Mouse (Mus musculus) embryo, embryonic 11 days (tissue): ENCODE results near the gene Gnai3.

Source experiments
- DNase-seq: peaks from one replicate; pipeline ENCODE4 v3.0.0-alpha.2; 2015

Gene Gnai3

GRCm38 (mm10) chr3:108145534-108146445, at the start of gene Gnai3:
Gene Gnai3, minus strand, starts transcription at chr3:108146146.
- DNase-seq, result peak; percentile 96

GRCm38 (mm10) chr3:108195287-108195686, 49.3 kb upstream of the Gnai3 start:
- no peak for DNase-seq

DNA sequence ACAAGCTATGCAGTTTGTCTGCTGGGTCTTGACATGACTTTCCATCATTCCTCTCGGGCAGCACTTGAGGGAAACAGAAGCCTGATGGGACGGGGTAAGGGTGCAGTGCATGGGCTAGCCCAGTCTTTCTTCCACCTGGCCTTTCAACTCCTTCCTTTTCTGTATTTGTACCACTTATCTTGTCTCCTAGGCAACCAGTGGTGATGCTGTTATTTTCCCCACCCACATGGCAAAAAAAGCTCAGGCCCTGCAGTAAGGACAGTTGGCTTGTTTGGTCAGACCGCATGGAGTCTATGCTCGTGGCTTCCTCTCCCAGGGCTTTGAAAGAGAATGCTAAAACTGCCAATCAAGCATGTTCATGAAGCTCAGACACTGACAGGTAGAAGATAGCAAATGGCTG, 47.7 kb upstream of the Gnai3 start:
- no peak for DNase-seq

DNA sequence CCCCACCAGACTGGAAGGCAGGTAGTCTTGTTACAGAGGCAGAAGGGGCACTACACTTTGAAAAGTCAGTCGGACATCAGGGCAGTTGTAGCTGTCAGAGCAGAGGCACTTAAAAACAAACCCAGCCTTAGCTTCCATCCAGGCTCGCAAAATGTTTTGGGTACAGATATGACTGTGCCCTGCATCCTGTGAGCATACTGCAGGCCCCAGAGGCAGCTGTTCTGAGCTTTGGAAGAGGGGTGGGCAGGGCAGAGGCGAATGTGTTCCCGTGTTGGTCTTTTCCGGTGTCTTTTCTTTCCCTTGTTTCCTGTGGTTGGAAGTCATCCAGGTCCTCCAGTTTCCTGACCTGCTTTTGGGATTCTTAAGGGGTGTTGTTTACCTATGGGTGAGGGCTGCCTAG, 44.0 kb upstream of the Gnai3 start:
- DNase-seq, result no peak

DNA sequence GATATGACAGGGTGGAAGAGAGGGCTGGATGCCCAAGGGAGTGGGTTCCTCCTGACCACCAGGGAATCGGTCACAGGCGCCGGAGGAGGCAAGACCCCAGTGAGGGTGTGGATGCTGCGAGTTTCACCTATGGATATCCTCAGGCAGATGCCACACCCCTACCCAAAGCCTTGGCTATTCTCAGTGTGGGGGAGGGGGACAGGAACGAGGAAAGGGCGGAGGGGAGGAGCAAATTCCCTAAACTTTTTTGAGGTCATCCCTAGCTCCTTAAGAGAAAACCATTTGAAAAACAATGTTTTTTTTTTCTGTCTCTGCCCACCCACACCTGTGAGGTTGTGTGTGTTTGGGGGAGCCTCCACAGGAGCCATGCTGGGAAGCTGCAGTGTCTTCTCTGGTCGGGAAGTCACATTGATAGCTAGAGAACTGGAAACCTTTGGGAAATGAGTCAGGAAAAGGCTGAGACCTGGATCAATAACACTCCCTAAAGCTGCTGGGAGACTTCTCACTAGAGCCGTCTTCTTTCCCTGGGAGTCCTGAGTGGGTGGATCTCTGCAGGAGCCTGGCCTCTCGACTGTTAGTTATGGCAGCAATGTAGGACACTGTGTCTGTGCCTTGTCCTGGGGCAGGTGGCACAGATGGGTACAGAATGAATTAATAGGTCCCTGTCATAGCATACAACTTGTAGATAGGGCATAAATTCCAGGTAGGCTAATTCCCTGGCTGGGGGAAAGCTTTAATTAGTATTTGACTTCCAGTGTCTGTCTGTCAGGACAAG, 43.0 kb upstream of the Gnai3 start:
- DNase-seq, result no peak

DNA sequence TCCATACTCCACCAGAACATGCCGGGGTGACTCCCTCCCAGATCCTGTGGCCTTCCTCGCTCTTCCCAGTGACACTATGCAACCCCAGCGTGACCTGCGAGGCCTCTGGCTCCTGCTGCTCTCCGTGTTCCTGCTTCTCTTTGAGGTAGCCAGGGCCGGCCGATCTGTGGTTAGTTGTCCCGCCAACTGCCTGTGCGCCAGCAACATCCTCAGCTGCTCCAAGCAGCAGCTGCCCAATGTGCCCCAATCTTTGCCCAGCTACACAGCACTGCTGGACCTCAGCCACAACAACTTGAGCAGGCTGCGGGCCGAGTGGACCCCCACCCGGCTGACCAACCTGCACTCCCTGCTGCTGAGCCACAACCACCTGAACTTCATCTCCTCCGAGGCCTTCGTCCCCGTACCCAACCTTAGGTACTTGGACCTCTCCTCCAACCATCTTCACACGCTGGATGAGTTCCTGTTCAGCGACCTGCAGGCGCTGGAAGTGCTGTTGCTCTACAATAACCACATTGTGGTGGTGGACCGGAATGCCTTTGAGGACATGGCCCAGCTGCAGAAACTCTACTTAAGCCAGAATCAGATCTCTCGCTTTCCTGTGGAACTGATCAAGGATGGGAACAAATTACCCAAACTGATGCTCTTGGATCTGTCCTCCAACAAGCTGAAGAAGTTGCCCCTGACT, 41.3 kb upstream of the Gnai3 start:
- DNase-seq, result no peak

- peak; percentile 86 for DNase-seq
Observed at GRCm38 (mm10) chr3:108186098-108187047, 40.4 kb upstream of the Gnai3 start, which contains the start of gene Amigo1. Gene Amigo1, plus strand, starts transcription at chr3:108186335.

DNA sequence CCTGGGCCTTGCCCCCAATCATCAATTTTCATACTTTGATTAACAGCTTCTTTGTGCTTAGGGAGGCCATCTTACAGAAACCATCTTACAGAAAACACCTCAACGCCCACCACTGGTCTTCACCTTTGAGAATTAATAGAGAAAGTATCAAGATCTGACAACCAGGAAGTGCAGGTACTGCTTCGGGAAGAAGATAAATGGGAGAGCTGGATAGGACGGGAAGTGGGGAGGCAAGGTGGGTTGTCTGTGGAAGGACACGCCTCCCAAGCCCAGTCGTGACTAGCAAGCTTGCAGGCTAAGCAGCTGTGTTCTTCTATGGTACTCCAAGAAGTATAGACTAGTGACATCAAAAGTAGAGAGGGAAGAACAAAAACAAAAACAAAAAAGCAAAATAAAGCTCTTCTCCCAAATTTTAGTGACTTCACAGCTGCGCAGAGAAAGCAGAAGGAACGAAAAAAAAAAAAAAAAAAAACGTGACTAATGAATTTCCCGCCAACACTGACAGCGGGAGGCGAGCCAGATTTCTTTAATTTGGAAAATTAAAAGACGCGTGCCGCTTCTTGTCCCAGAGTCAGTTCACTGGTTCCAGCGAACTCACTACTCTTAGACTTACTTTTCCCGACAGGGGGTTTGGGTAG, 39.6 kb upstream of the Gnai3 start:
- DNase-seq, result no peak

- DNase-seq, result no peak
Observed at GRCm38 (mm10) chr3:108184742-108185141, 38.8 kb upstream of the Gnai3 start.

- no peak for DNase-seq
Observed at GRCm38 (mm10) chr3:108180514-108180913, 34.6 kb upstream of the Gnai3 start.

- DNase-seq, result no peak
Observed at GRCm38 (mm10) chr3:108178756-108179715, 33.1 kb upstream of the Gnai3 start.

DNA sequence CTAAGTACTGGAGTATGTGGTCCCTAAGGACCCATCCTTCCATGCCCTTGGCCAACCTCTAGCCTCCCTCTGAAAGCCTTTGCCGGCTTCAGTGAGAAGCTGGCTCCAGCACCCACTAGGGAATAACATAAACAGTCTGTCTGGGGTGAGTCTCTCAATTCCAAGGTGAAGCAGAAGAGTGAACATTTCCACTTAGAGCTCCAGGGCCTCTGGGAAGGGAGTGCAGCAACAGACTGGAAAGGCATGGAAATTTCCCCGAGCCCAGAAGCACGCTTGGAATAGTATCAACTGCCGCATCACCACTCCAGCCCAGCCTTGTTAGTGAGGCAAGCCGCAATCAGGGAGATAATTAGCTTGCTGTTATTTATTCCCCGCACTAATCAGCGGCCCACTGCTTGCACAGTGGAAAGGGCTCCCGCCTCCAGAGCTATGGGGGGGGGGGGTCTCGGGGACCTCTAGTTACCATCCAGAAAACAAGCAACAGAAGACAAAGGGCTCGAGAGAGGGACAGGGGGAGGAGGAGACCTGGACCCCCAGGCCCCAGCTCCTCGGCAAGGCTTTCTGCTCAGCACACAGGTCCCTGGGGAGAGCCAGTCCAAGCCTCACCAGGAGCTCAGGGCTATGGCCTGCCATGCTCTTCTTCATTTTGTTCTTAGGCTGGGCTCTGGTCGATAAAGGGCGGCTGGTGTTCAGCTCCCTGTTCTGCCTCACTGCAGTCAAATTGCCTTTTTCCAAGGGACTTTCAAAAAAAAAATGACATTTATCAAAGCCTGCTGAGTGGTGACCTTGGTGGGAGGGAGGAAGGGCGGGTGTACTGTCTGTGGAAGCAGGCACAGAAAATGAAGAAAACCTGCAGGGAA, 29.0 kb upstream of the Gnai3 start:
- DNase-seq, result no peak

DNA sequence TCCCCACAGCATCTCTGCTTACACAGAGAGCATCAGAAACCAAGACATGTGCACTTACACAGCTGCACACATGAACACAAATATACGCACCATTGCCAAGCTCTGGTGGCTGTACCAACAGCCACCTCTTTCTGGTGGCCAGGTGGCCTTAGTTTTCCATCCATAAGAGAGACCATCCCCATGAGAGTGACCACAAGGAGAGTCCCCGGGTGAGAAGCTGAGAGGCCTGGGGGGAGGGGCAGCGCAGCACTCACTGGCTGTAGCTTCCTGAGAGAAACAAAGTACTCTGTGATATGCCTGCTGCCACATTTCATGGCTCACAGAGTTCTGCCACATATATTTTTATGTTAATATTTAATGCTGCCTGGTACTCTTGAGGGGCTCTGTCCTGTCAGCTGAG, 23.3 kb upstream of the Gnai3 start:
- DNase-seq, result no peak

- no peak for DNase-seq
Observed at GRCm38 (mm10) chr3:108167499-108167898, 21.6 kb upstream of the Gnai3 start.

DNA sequence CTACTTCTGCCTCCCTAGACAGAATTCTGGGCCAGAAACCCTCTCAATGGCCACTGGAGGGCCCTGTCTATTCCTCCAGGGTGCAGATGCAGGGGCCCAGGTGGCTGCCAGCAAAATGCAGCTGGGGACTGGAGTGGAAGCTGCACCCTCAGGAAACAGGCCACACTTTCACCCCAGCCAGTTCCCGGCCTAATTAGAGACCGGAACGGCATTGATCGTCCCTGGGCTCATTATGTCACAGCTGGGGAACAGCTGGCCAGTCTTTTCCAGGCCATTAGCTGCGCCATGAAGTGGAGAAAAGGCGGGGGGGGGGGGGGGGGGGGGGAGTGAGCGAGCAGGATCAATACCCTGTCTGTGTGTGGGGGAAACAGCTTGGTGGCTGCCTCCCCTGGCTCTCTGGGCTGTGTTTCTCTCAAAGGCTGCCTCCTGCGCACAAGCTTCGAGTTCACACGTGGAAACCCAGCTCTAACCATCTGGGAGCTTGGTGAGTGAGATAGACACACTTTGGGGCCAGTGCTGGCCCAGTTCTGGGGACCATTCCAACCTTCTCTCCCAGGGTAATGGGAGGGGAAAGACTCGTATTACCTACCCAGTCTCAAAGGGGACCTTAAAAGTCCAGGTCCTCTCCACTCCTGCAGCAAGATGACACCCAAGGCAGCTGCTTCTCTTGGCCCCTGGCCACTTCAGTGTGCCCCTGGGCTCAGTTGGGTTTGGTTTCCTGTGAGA, 20.7 kb upstream of the Gnai3 start:
- peak; percentile 83 for DNase-seq

GRCm38 (mm10) chr3:108165532-108166315, 19.8 kb upstream of the Gnai3 start:
- peak; percentile 64 for DNase-seq

DNA sequence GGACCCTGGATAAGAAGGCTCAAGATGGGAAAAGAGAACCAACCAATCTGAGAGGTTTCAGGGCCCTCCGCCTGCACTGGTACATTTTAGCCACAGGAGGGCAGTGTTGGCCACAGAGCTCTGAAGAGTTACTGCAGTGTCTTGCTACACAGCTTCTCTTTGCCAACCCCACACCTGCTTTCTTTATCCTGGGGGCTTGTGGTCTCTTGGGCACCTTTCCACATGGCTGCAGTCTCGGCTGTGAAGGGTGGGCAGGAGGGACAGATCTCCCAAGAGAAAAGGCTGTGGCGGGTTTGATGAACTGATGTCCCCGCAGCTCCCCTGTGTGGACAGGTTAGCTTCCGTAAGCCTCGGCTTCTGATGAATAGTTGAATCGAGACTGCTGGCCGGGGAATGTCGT, 18.9 kb upstream of the Gnai3 start:
- DNase-seq, result peak; percentile 86

DNA sequence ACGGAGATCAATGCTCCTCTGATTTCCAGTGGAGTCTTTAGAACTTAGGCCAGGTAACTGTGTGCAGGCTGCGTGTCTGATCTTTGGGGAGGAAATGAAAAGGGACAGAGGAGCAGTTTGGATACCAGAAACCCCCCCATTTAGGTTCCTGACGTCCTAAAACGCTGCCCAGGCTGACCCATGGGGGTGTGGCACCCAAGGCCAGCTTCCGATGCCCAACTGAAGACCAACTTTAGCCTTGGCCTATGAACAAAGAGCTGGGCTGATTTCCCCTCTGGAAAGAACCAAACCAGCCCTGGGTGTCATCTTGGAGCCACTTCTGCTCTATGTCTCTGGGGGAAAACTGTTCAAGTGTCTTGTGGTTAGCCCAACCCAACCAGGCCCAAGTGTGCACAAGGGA, 18.1 kb upstream of the Gnai3 start:
- DNase-seq, result no peak
